In genomic region chr15:26623242-26623641, GRCm38 (mm10) we compare ENCODE assay signal across 19 mouse cellular contexts.
DNase-seq lines count a peak whose midpoint lies in the region; ATAC-seq lines count a peak whose summit lies in the region.
"Had no signal": no experiment of that assay in that cellular context is flagged by ENCODE, and none has a peak within 500 bp of the region (broad histone marks: within the 10 kb centered on the region; RNA-seq: fewer than 3 reads in every experiment).

No protein-coding gene starts in this region.

- H3K4me3 ChIP-seq in forebrain, embryonic 16.5 days (replicated peaks; ENCODE audit: low read length) = no peak overlapping the region
- H3K4me3 ChIP-seq in forebrain, embryonic 13.5 days = no peak overlapping the region
- H3K4me3 ChIP-seq in midbrain, embryonic 15.5 days = no peak overlapping the region
- no peak overlapping the region for H3K4me3 ChIP-seq in midbrain, embryonic 16.5 days (ENCODE audit: low read depth, low read length)
- H3K4me3 ChIP-seq: embryonic facial prominence, embryonic 10.5 days; embryonic facial prominence, embryonic 12.5 days; forebrain, embryonic 12.5 days had no signal

- no peak overlapping the region for H3K4me2 ChIP-seq in forebrain, embryonic 16.5 days (ENCODE audit: low read length)
- no peak overlapping the region for H3K4me2 ChIP-seq in forebrain, embryonic 13.5 days
- no peak overlapping the region for H3K4me2 ChIP-seq in midbrain, embryonic 15.5 days
- H3K4me2 ChIP-seq in midbrain, embryonic 16.5 days (ENCODE audit: low read length) = no peak overlapping the region
- H3K4me2 ChIP-seq: embryonic facial prominence, embryonic 12.5 days; forebrain, embryonic 12.5 days had no signal

- peaks cover 11% of the 10 kb centered on the region for H3K4me1 ChIP-seq in forebrain, embryonic 16.5 days (replicated peaks; ENCODE audit: control insufficient read depth, insufficient read depth, low read length)
- peaks cover 20% of the 10 kb centered on the region for H3K4me1 ChIP-seq in forebrain, embryonic 13.5 days
- H3K4me1 ChIP-seq in midbrain, embryonic 15.5 days = peaks cover 7% of the 10 kb centered on the region; the same call in 1 of the 2 replicates
- H3K4me1 ChIP-seq in midbrain, embryonic 16.5 days (ENCODE audit: control insufficient read depth, insufficient read depth, low read length) = peaks cover 3% of the 10 kb centered on the region; the same call in 1 of the 2 replicates
- H3K4me1 ChIP-seq: embryonic facial prominence, embryonic 10.5 days had no signal

- H3K27ac ChIP-seq in forebrain, embryonic 16.5 days (ENCODE audit: low read length) = no peak overlapping the region
- no peak overlapping the region for H3K27ac ChIP-seq in forebrain, embryonic 13.5 days
- H3K27ac ChIP-seq in midbrain, embryonic 15.5 days = no peak overlapping the region
- H3K27ac ChIP-seq in midbrain, embryonic 16.5 days (ENCODE audit: low read length) = no peak overlapping the region
- H3K27ac ChIP-seq: embryonic facial prominence, embryonic 10.5 days; embryonic facial prominence, embryonic 12.5 days; forebrain, embryonic 12.5 days had no signal

- 0 out of 2 replicates have a peak, but pooled peaks have one; percentile 31 for ATAC-seq in forebrain, embryonic 16.5 days
- no peak for ATAC-seq in forebrain, embryonic 13.5 days
- ATAC-seq in midbrain, embryonic 15.5 days (replicated peaks) = 0 out of 2 replicates have a peak, but pooled peaks have one; percentile 22
- ATAC-seq in midbrain, embryonic 16.5 days = no peak
- ATAC-seq: activated CD4-positive, CD25-positive, alpha-beta regulatory T cell, adult 4 months; Patski had no signal

- DNase-seq in lung, postnatal 14 days = no peak
- DNase-seq: adrenal gland, adult 8-10 months; adrenal gland, postnatal 14 days; adrenal gland, postnatal 36 days; cerebellum, adult 11-12 months; cerebellum, adult 2 months; cerebellum, adult 9-10 months; cerebellum, postnatal 10 days; cerebellum, postnatal 25 days; forebrain, postnatal 0 days had no signal

- H3K9ac ChIP-seq in forebrain, embryonic 16.5 days (replicated peaks; ENCODE audit: low read depth, low read length) = no peak overlapping the region
- H3K9ac ChIP-seq in forebrain, embryonic 13.5 days = no peak overlapping the region
- no peak overlapping the region for H3K9ac ChIP-seq in midbrain, embryonic 15.5 days
- H3K9ac ChIP-seq in midbrain, embryonic 16.5 days (ENCODE audit: low read depth, low read length) = no peak overlapping the region
- H3K9ac ChIP-seq: embryonic facial prominence, embryonic 12.5 days; forebrain, embryonic 12.5 days; forebrain, postnatal 0 days had no signal

- no peaks in the 10 kb centered on the region for H3K27me3 ChIP-seq in forebrain, embryonic 16.5 days (replicated peaks; ENCODE audit: control insufficient read depth, insufficient read depth, low read length)
- H3K27me3 ChIP-seq in forebrain, embryonic 13.5 days = no peaks in the 10 kb centered on the region
- no peaks in the 10 kb centered on the region for H3K27me3 ChIP-seq in midbrain, embryonic 15.5 days (replicated peaks)
- no peaks in the 10 kb centered on the region for H3K27me3 ChIP-seq in midbrain, embryonic 16.5 days (ENCODE audit: control insufficient read depth, insufficient read depth, low read depth, low read length)
- H3K27me3 ChIP-seq: embryonic facial prominence, embryonic 12.5 days; forebrain, embryonic 12.5 days; Patski had no signal

- no peaks in the 10 kb centered on the region for H3K36me3 ChIP-seq in forebrain, embryonic 16.5 days (ENCODE audit: control insufficient read depth, insufficient read depth)
- H3K36me3 ChIP-seq in forebrain, embryonic 13.5 days (ENCODE audit: poor library complexity, severe bottlenecking) = no peaks in the 10 kb centered on the region
- no peaks in the 10 kb centered on the region for H3K36me3 ChIP-seq in midbrain, embryonic 15.5 days (replicated peaks)
- H3K36me3 ChIP-seq in midbrain, embryonic 16.5 days (ENCODE audit: control insufficient read depth, insufficient read depth, low read length) = no peaks in the 10 kb centered on the region
- H3K36me3 ChIP-seq: embryonic facial prominence, embryonic 10.5 days; embryonic facial prominence, embryonic 12.5 days; forebrain, embryonic 12.5 days had no signal

- H3K9me3 ChIP-seq in forebrain, embryonic 16.5 days (ENCODE audit: control insufficient read depth, low read length) = no peaks in the 10 kb centered on the region
- H3K9me3 ChIP-seq in forebrain, embryonic 13.5 days (replicated peaks) = no peaks in the 10 kb centered on the region
- H3K9me3 ChIP-seq in midbrain, embryonic 15.5 days = no peaks in the 10 kb centered on the region
- no peaks in the 10 kb centered on the region for H3K9me3 ChIP-seq in midbrain, embryonic 16.5 days (replicated peaks; ENCODE audit: control insufficient read depth, low read length, poor library complexity, severe bottlenecking)
- H3K9me3 ChIP-seq: embryonic facial prominence, embryonic 10.5 days; embryonic facial prominence, embryonic 12.5 days; forebrain, embryonic 12.5 days had no signal

- 95% methylated on average over 17 of the region's 17 CpGs for WGBS in forebrain, embryonic 16.5 days
- WGBS in forebrain, embryonic 13.5 days = 95% methylated on average over 16 of the region's 17 CpGs
- 96% methylated on average over 17 of the region's 17 CpGs for WGBS in midbrain, embryonic 15.5 days
- 96% methylated on average over 17 of the region's 17 CpGs for WGBS in midbrain, embryonic 16.5 days

Comparison
In these comparisons a context has a peak if more than half of its experiments do, and no peak if none do; other contexts are left out.
1. ATAC-seq: peak in forebrain, embryonic 16.5 days (single experiment) and midbrain, embryonic 15.5 days (single experiment); none in forebrain, embryonic 13.5 days (single experiment) and midbrain, embryonic 16.5 days (single experiment).